In the genomic region with DNA sequence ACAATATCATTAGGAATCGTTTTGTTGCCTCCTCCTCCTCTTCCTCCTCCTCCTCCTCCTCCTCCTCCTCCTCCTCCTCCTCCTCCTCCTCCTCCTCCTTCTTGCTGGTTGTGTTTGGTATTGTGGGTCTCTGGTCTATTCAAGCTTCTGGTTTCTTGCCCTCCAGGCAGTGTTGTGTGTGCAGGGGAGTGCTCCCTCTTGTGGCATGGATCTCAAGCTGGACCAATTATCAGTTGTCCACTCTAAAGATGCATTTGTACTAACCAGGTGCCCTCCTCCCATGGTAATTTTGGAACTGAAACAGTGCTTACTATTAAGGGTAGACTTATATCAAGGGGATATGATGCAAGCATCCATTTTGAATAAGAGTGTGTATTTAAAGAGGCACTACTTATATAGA, we compare ENCODE assay signal across 13 mouse cellular contexts. TPM values are rescaled to one million over a fixed set of nuclear protein-coding genes. Genes with fewer than 3 reads are reported as not detected.
A peak's percentile ranks its signal among the peaks of the same experiment; 100 is the strongest.
DNase-seq lines count a peak whose midpoint lies in the region; ATAC-seq and TF ChIP-seq lines count a peak whose summit lies in the region.
"Had no signal": no experiment of that assay in that cellular context is flagged by ENCODE, and none has a peak within 500 bp of the region (broad histone marks: within the 10 kb centered on the region; RNA-seq: fewer than 3 reads in every experiment).

No protein-coding gene starts in this region.

- no peak for ATAC-seq in liver, embryonic 12.5 days
- ATAC-seq: midbrain, embryonic 16.5 days had no signal

- H3K36me3 ChIP-seq in liver, adult 2 months (ENCODE audit: control insufficient read depth, insufficient read depth, low read length) = no peaks in the 10 kb centered on the region
- H3K36me3 ChIP-seq in liver, embryonic 12.5 days = no peaks in the 10 kb centered on the region
- H3K36me3 ChIP-seq in MEL (ENCODE audit: control insufficient read depth in 1 of 2, insufficient read depth in 2 of 2, low read length in 2 of 2) = no peaks in the 10 kb centered on the region
- H3K36me3 ChIP-seq: kidney, embryonic 15.5 days; limb, embryonic 12.5 days had no signal

- H3K27me3 ChIP-seq in liver, adult 2 months (ENCODE audit: control insufficient read depth, insufficient read depth, low read length) = no peaks in the 10 kb centered on the region
- H3K27me3 ChIP-seq in liver, embryonic 12.5 days (replicated peaks) = no peaks in the 10 kb centered on the region
- H3K27me3 ChIP-seq in MEL (ENCODE audit: control insufficient read depth in 1 of 2, insufficient read depth in 2 of 2, low read length in 2 of 2) = no peaks in the 10 kb centered on the region; a peak in 1 of 4 replicates
- H3K27me3 ChIP-seq: kidney, embryonic 15.5 days; limb, embryonic 12.5 days had no signal

- H3K9ac ChIP-seq in liver, adult 2 months (ENCODE audit: low read depth, low read length) = no peak overlapping the region
- no peak overlapping the region for H3K9ac ChIP-seq in liver, embryonic 12.5 days
- H3K9ac ChIP-seq in MEL (ENCODE audit: control insufficient read depth, low read depth, low read length, poor library complexity, severe bottlenecking) = no peak overlapping the region
- H3K9ac ChIP-seq: kidney, embryonic 15.5 days; limb, embryonic 12.5 days had no signal

- H3K9me3 ChIP-seq in liver, embryonic 12.5 days (replicated peaks) = no peaks in the 10 kb centered on the region
- H3K9me3 ChIP-seq in MEL (replicated peaks; ENCODE audit: insufficient read depth, low read length) = no peaks in the 10 kb centered on the region
- H3K9me3 ChIP-seq: kidney, embryonic 15.5 days; limb, embryonic 12.5 days had no signal

- peak; percentile 17 for DNase-seq in embryo, embryonic 10 days (ENCODE audit: low spot score)
- DNase-seq in embryo, embryonic 10.5 days (ENCODE audit: low spot score) = no peak
- no peak for DNase-seq in liver, adult 2 months (ENCODE audit: extremely low read depth, low read depth, low spot score)
- no peak for DNase-seq in MEL (ENCODE audit: low read depth, low spot score)
- DNase-seq in lung, postnatal 10 days = peak; percentile 19
- no peak for DNase-seq in right cerebral cortex, postnatal 36 days (ENCODE audit: low spot score in 2 of 2)
- DNase-seq in frontal cortex, postnatal 25 days (ENCODE audit: low spot score in 2 of 2) = no peak

- H3K4me1 ChIP-seq in liver, adult 2 months (ENCODE audit: control insufficient read depth, insufficient read depth, low read length) = no peaks in the 10 kb centered on the region
- no peaks in the 10 kb centered on the region for H3K4me1 ChIP-seq in liver, embryonic 12.5 days
- H3K4me1 ChIP-seq in MEL (ENCODE audit: control insufficient read depth in 1 of 2, insufficient read depth in 2 of 2, low read length in 2 of 2) = no peaks in the 10 kb centered on the region
- H3K4me1 ChIP-seq: kidney, embryonic 15.5 days; limb, embryonic 12.5 days had no signal

- no peak overlapping the region for H3K27ac ChIP-seq in liver, adult 2 months (replicated peaks; ENCODE audit: insufficient read depth, low read depth, low read length)
- no peak overlapping the region for H3K27ac ChIP-seq in liver, embryonic 12.5 days
- H3K27ac ChIP-seq in MEL (ENCODE audit: control insufficient read depth, low read depth, low read length) = no peak overlapping the region
- H3K27ac ChIP-seq: kidney, embryonic 15.5 days; limb, embryonic 12.5 days had no signal

- no peak for TF ChIP-seq EP300 in MEL (IDR thresholded peaks at IDR 0.05; ENCODE audit: low read depth in 1 of 2, low read length in 2 of 2)

- TF ChIP-seq RAD21 in MEL (IDR thresholded peaks at IDR 0.05; ENCODE audit: low read depth, low read length) = peak; percentile 10

- no peaks in the 10 kb centered on the region for H3K79me2 ChIP-seq in liver, adult 2 months (ENCODE audit: control insufficient read depth, insufficient read depth, low read length)
- no peaks in the 10 kb centered on the region for H3K79me2 ChIP-seq in MEL (ENCODE audit: control insufficient read depth, insufficient read depth, low read length, poor library complexity)

- H3K4me2 ChIP-seq in liver, embryonic 12.5 days = no peak overlapping the region
- H3K4me2 ChIP-seq: heart, embryonic 11.5 days; kidney, embryonic 15.5 days; limb, embryonic 12.5 days had no signal

- peak; percentile 46; the same call in 1 of the 2 replicates for TF ChIP-seq CTCF in liver, adult 2 months (IDR thresholded peaks at IDR 0.05; ENCODE audit: low read depth, low read length)
- TF ChIP-seq CTCF in MEL (IDR thresholded peaks at IDR 0.05 in 2 of 3, conservative IDR thresholded peaks at IDR 0.05 in 1 of 3; ENCODE audit: control insufficient read depth in 1 of 3, insufficient read depth in 1 of 3, low read depth in 2 of 3, low read length in 3 of 3, poor library complexity in 1 of 3, severe bottlenecking in 1 of 3) = peak; percentile 13 to 45 (median 37); a peak in 3 of 6 replicates

- 76% methylated on average over 1 of the region's 1 CpGs for WGBS in liver, adult 2 months
- 63% methylated on average over 1 of the region's 1 CpGs for WGBS in liver, embryonic 12.5 days (ENCODE audit: insufficient replicate concordance)

- H3K4me3 ChIP-seq in liver, adult 2 months (ENCODE audit: insufficient read depth, low read depth, low read length) = no peak overlapping the region
- no peak overlapping the region for H3K4me3 ChIP-seq in liver, embryonic 12.5 days
- no peak overlapping the region for H3K4me3 ChIP-seq in MEL (ENCODE audit: control insufficient read depth in 1 of 2, insufficient read depth in 1 of 2, low read depth in 2 of 2, low read length in 2 of 2)
- H3K4me3 ChIP-seq: erythroblast, embryonic 14.5 days; kidney, embryonic 15.5 days; limb, embryonic 12.5 days had no signal

- no peak for TF ChIP-seq POLR2A in liver, adult 2 months (IDR thresholded peaks at IDR 0.05; ENCODE audit: extremely low read depth, insufficient read depth, low read length)
- TF ChIP-seq POLR2A in MEL (IDR thresholded peaks at IDR 0.05; ENCODE audit: control insufficient read depth in 1 of 2, insufficient read depth in 1 of 2, low read depth in 1 of 2, low read length in 2 of 2, poor library complexity in 1 of 2) = no peak

TF ChIP-seq in MEL, 35 proteins besides CTCF, POLR2A, EP300 and RAD21:
- TF ChIP-seq SMC3 (IDR thresholded peaks at IDR 0.05; ENCODE audit: low read depth, low read length) (peak; percentile 41), CHD2 (IDR thresholded peaks at IDR 0.05; ENCODE audit: low read length) (no peak)

RNA-seq across cellular contexts. Expression of a gene that starts 14.7 kb away (rescaled TPM):
- 2.1 and 3.3 TPM in 2 replicates for total RNA-seq in liver, adult 2 months (2014; rRNA removed)
- 1.4 and 1.5 TPM in 2 replicates for polyA plus RNA-seq in liver, adult 2 months (2012; rRNA removed)
- 0.38 and 0.60 TPM in 2 replicates for polyA plus RNA-seq in liver, embryonic 12.5 days (2016; fragmentation: Nextera tagmentation; extraction: Ambion mirVana)
- 2.1 TPM in 2 replicates for total RNA-seq in MEL (2012; rRNA removed)
- polyA plus RNA-seq in MEL (2012; ENCODE audit: insufficient read depth in 1 of 2, insufficient read length in 2 of 2, low read depth in 1 of 2, low replicate concordance in 2 of 2, missing spikeins in 1 of 2) = 1 to 10 TPM in 1 of 2 experiments, not detected in 1; 1.8 TPM
- polyA plus RNA-seq: erythroblast, embryonic 14.5 days had no signal

Comparison
In these comparisons a context has a peak if more than half of its experiments do, and no peak if none do; other contexts are left out.
1. DNase-seq: peak in embryo, embryonic 10 days (single experiment) and lung, postnatal 10 days (single experiment); none in embryo, embryonic 10.5 days (single experiment), liver, adult 2 months (single experiment), MEL (single experiment), right cerebral cortex, postnatal 36 days (0 of 2) and frontal cortex, postnatal 25 days (0 of 2).